Mouse (Mus musculus) embryonic facial prominence, embryonic 11.5 days (tissue): ENCODE data around the gene Hrh2. TPM values are rescaled to one million over a fixed set of nuclear protein-coding genes. Genes with fewer than 3 reads are reported as not detected.

Experiments
- ATAC-seq: fragments of 200-750 bp; cut with Nextera tagmentation; replicated peaks from 2 replicates; pipeline ENCODE4 v1.8.0; 2017; ENCODE audit warnings: low read depth; ENCODE audit not compliant: insufficient number of reproducible peaks, low FRiP score, low TSS enrichment
- DNase-seq: peaks from one replicate; pipeline ENCODE4 v3.0.0-alpha.2; 2015; ENCODE audit warnings: low spot score
- H3K27ac ChIP-seq: fragments of 300-500 bp; sonication (generic); replicated peaks from 2 replicates; pipeline ENCODE4 v1.5.1; 2014; ENCODE audit warnings: mild to moderate bottlenecking, low read depth, low read length, control low read depth
- H3K27me3 ChIP-seq: fragments of 300-500 bp; sonication (generic); 2 replicates; pipeline ENCODE4 v1.6.1; 2014; ENCODE audit warnings: mild to moderate bottlenecking, low read length, moderate library complexity, mixed read lengths; ENCODE audit not compliant: control insufficient read depth, insufficient read depth
- H3K36me3 ChIP-seq: fragments of 300-500 bp; sonication (generic); replicated peaks from 2 replicates; pipeline ENCODE4 v1.6.1; 2014; ENCODE audit warnings: low read depth, mild to moderate bottlenecking, low read length, moderate library complexity, mixed read lengths; ENCODE audit not compliant: control insufficient read depth, insufficient read depth
- H3K4me1 ChIP-seq: fragments of 300-500 bp; sonication (generic); 2 replicates; pipeline ENCODE4 v1.6.1; 2014; ENCODE audit warnings: low read length, mixed read lengths; ENCODE audit not compliant: control insufficient read depth, insufficient read depth
- H3K4me2 ChIP-seq: fragments of 300-500 bp; sonication (generic); 2 replicates; pipeline ENCODE4 v1.6.1; 2014; ENCODE audit warnings: low read depth, mild to moderate bottlenecking, control low read depth, low read length, moderate library complexity
- H3K4me3 ChIP-seq: fragments of 300-500 bp; sonication (generic); 2 replicates; pipeline ENCODE4 v1.5.1; 2014; ENCODE audit warnings: low read depth, low read length, control low read depth
- H3K9ac ChIP-seq: fragments of 300-500 bp; sonication (generic); replicated peaks from 2 replicates; pipeline ENCODE4 v1.6.1; 2014; ENCODE audit warnings: mild to moderate bottlenecking, control low read depth, low read length
- H3K9me3 ChIP-seq: fragments of 300-500 bp; sonication (generic); replicated peaks from 2 replicates; pipeline ENCODE4 v1.6.1; 2016; ENCODE audit warnings: mild to moderate bottlenecking, low read length, inconsistent platforms, mixed read lengths; ENCODE audit not compliant: control insufficient read depth
- WGBS: fragments of 180-500 bp; shearing (Covaris S2); extraction: QIAGEN DNeasy Blood & Tissue Kit; methylation state at CpG from one replicate; pipeline ENCODE4 v1.1.7; 2014; 5-methylcytosine and 5-hydroxymethylcytosine counted together
- polyA plus RNA-seq: library from polyadenylated mRNA; unstranded; fragments of >200 nt; fragmentation: Nextera tagmentation; extraction: Ambion mirVana; gene quantifications from 2 replicates; pipeline ENCODE4 v1.2.1, GENCODE M21; 2014

The Hrh2 gene
- polyA plus RNA-seq, 1 experiment from 2014 or later = 0.06 TPM

DNA sequence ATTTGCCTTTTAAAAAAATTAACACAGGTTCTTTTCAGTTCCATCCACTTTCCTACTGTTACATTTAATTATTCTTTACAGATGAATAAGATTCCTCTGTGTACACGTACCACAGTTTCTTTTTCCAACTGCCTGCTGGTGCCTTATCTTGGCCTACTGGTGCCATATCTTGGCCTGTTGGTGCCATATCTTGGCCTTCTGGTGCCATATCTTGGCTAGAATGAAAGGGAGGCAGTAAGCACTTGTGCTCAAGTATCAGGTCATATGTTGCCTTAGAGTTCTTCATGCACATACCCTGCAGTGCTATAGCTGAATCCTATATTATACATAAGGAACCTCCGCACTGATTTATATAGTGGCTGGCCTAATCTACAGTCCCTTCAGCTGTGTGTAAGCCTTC lies 24.9 kb upstream of the Hrh2 start:
- Histone ChIP-seq H3K4me2 (no peak overlapping the region), H3K27ac (no peak overlapping the region), H3K36me3 (no peaks in the 10 kb centered on the region), H3K27me3 (no peaks in the 10 kb centered on the region), H3K9me3 (no peaks in the 10 kb centered on the region), H3K4me1 (no peaks in the 10 kb centered on the region), H3K9ac (no peak overlapping the region), H3K4me3 (no peak overlapping the region)
- DNase-seq (no peak), ATAC-seq (no peak)
- 91% methylated on average over 2 of the region's 2 CpGs for WGBS

GRCm38 (mm10) chr13:54168675-54169074 lies 23.3 kb upstream of the Hrh2 start:
- Histone ChIP-seq H3K9me3 (no peaks in the 10 kb centered on the region), H3K36me3 (no peaks in the 10 kb centered on the region), H3K4me3 (no peak overlapping the region), H3K4me1 (no peaks in the 10 kb centered on the region), H3K27ac (no peak overlapping the region), H3K27me3 (no peaks in the 10 kb centered on the region), H3K4me2 (no peak overlapping the region), H3K9ac (no peak overlapping the region)
- 90% methylated on average over 8 of the region's 8 CpGs for WGBS
- ATAC-seq (no peak), DNase-seq (no peak)

GRCm38 (mm10) chr13:54170288-54170687 lies 21.6 kb upstream of the Hrh2 start:
- no peaks in the 10 kb centered on the region for H3K36me3 ChIP-seq
- no peak overlapping the region for H3K9ac ChIP-seq
- H3K4me3 ChIP-seq = no peak overlapping the region
- WGBS = 86% methylated on average over 6 of the region's 6 CpGs
- no peak overlapping the region for H3K4me2 ChIP-seq
- no peaks in the 10 kb centered on the region for H3K9me3 ChIP-seq
- H3K4me1 ChIP-seq = no peaks in the 10 kb centered on the region
- H3K27ac ChIP-seq = no peak overlapping the region
- H3K27me3 ChIP-seq = no peaks in the 10 kb centered on the region
- DNase-seq (no peak), ATAC-seq (no peak)

DNA sequence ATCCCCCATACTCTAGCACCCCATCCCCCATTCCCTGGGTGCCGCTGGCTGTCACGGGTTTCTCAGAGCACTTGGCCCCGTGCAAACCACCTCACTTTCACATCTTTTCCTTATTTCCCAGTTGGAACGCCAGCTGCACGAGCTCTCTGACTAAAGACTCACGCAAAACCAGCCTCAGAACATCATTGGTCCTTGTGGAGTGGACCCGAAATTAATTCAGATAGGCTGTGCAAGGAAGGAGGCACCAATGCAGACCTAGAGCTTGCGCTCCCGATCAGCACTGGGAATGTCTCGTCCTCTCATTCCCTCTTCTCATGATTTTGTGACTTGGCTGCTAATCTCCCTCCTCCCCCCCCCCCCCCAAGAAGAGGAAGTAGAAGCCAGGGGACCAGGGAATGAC lies 20.6 kb upstream of the Hrh2 start:
- ATAC-seq (no peak), DNase-seq (no peak)
- no peak overlapping the region for H3K4me3 ChIP-seq
- 76% methylated on average over 10 of the region's 10 CpGs for WGBS
- no peaks in the 10 kb centered on the region for H3K9me3 ChIP-seq
- H3K27me3 ChIP-seq = no peaks in the 10 kb centered on the region
- H3K4me2 ChIP-seq = no peak overlapping the region
- no peaks in the 10 kb centered on the region for H3K36me3 ChIP-seq
- no peak overlapping the region for H3K9ac ChIP-seq
- no peak overlapping the region for H3K27ac ChIP-seq
- no peaks in the 10 kb centered on the region for H3K4me1 ChIP-seq

GRCm38 (mm10) chr13:54171761-54172160 lies 20.2 kb upstream of the Hrh2 start:
- Histone ChIP-seq H3K9me3 (no peaks in the 10 kb centered on the region), H3K36me3 (no peaks in the 10 kb centered on the region), H3K4me2 (no peak overlapping the region), H3K9ac (no peak overlapping the region), H3K27me3 (no peaks in the 10 kb centered on the region), H3K4me3 (no peak overlapping the region), H3K4me1 (no peaks in the 10 kb centered on the region), H3K27ac (no peak overlapping the region)
- 74% methylated on average over 3 of the region's 3 CpGs for WGBS
- ATAC-seq = no peak
- DNase-seq = no peak

- Histone ChIP-seq H3K9me3 (no peaks in the 10 kb centered on the region), H3K9ac (no peak overlapping the region), H3K4me3 (no peak overlapping the region), H3K4me1 (no peaks in the 10 kb centered on the region), H3K4me2 (no peak overlapping the region), H3K27me3 (no peaks in the 10 kb centered on the region), H3K27ac (no peak overlapping the region), H3K36me3 (no peaks in the 10 kb centered on the region)
- DNase-seq (no peak), ATAC-seq (no peak)
- 93% methylated on average over 2 of the region's 2 CpGs for WGBS
Measured at GRCm38 (mm10) chr13:54173941-54174340, 18.0 kb upstream of the Hrh2 start.

- H3K4me3 ChIP-seq = no peak overlapping the region
- DNase-seq = no peak
- no peaks in the 10 kb centered on the region for H3K36me3 ChIP-seq
- H3K9ac ChIP-seq = no peak overlapping the region
- no peaks in the 10 kb centered on the region for H3K27me3 ChIP-seq
- no peak for ATAC-seq
- no peak overlapping the region for H3K27ac ChIP-seq
- H3K9me3 ChIP-seq = no peaks in the 10 kb centered on the region
- no peaks in the 10 kb centered on the region for H3K4me1 ChIP-seq
- no peak overlapping the region for H3K4me2 ChIP-seq
- 85% methylated on average over 4 of the region's 4 CpGs for WGBS
Measured at GRCm38 (mm10) chr13:54174703-54175102, 17.2 kb upstream of the Hrh2 start.

DNA sequence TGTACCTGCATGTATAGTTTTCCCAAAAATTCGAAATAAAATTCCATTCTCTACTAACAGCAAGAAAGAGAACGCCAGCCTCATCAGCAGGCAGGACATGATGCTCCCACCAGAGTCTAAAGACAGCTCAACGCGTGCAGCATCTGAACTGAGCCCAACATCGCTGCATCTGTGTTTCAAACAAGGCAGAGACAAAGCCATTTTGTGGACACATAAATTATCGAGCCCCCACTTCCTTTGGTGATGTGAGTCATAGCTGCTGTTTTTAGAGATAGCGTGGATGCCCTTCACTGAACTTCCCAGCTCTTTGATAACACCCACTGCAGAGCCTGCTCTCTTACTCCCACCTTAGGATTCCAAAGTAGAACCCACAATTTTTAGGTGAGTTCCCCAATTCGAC lies 16.5 kb upstream of the Hrh2 start:
- no peak overlapping the region for H3K4me3 ChIP-seq
- no peaks in the 10 kb centered on the region for H3K27me3 ChIP-seq
- no peak overlapping the region for H3K4me2 ChIP-seq
- no peaks in the 10 kb centered on the region for H3K36me3 ChIP-seq
- no peak for ATAC-seq
- H3K27ac ChIP-seq = no peak overlapping the region
- H3K9ac ChIP-seq = no peak overlapping the region
- H3K9me3 ChIP-seq = no peaks in the 10 kb centered on the region
- no peak for DNase-seq
- no peaks in the 10 kb centered on the region for H3K4me1 ChIP-seq
- 85% methylated on average over 8 of the region's 8 CpGs for WGBS
